ENCODE assay signal across 18 mouse cellular contexts in genomic region chr4:45581095-45581494, GRCm38 (mm10).
"Had no signal": no experiment of that assay in that cellular context is flagged by ENCODE, and none has a peak within 500 bp of the region (broad histone marks: within the 10 kb centered on the region; RNA-seq: fewer than 3 reads in every experiment).

No protein-coding gene starts in this region.

- H3K4me2 ChIP-seq: lung, embryonic 14.5 days; midbrain, embryonic 11.5 days; neural tube, embryonic 13.5 days; neural tube, embryonic 15.5 days had no signal

- H3K36me3 ChIP-seq: neural tube, embryonic 13.5 days; neural tube, embryonic 15.5 days had no signal

- DNase-seq: lung, adult 18-20 months; lung, embryonic 14.5 days; lung, postnatal 10 days; lung, postnatal 4 days; midbrain, embryonic 14.5 days; retina, postnatal 1 day; right cerebral cortex, adult 18-20 months; right cerebral cortex, postnatal 25 days; right cerebral cortex, postnatal 4 days; spleen, adult 18-20 months; thymus, adult 18-20 months; thymus, postnatal 14 days; thymus, postnatal 36 days had no signal

- H3K9me3 ChIP-seq: neural tube, embryonic 13.5 days; neural tube, embryonic 15.5 days had no signal

- H3K27ac ChIP-seq: neural tube, embryonic 13.5 days; neural tube, embryonic 15.5 days had no signal

- ATAC-seq: midbrain, embryonic 16.5 days had no signal

- H3K9ac ChIP-seq: lung, embryonic 14.5 days; neural tube, embryonic 13.5 days; neural tube, embryonic 15.5 days had no signal

- H3K4me3 ChIP-seq: myocyte; neural tube, embryonic 13.5 days; neural tube, embryonic 15.5 days had no signal
